ENCODE assay signal across 20 mouse cellular contexts in the genomic region with DNA sequence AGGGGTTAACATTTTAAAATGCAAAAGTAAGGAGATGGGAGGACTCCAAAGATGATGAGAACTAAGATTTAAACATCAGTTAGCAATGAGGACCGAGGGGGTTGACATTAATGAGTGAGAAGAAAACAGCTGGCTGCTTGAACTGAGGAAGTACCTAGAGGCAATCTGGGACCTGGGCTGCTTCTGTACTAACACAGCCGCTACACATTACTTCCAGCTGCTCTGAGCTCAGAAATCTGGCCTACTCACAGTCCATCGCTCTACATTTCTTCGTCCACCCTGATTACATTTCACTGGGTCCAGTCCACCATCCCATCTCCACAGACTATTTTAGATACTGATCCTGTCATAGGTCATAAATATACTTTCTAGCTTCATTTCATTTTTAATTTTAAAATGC. TPM values are rescaled to one million over a fixed set of nuclear protein-coding genes. Genes with fewer than 3 reads are reported as not detected.
DNase-seq lines count a peak whose midpoint lies in the region; ATAC-seq and TF ChIP-seq lines count a peak whose summit lies in the region.
"Had no signal": no experiment of that assay in that cellular context is flagged by ENCODE, and none has a peak within 500 bp of the region (broad histone marks: within the 10 kb centered on the region; RNA-seq: fewer than 3 reads in every experiment).

No protein-coding gene starts in this region.

- no peak overlapping the region for H3K27ac ChIP-seq in limb, embryonic 14.5 days (replicated peaks; ENCODE audit: low read depth, low read length)
- no peak overlapping the region for H3K27ac ChIP-seq in limb, embryonic 10.5 days
- H3K27ac ChIP-seq: embryonic facial prominence, embryonic 10.5 days; forebrain, embryonic 13.5 days; hindbrain, embryonic 12.5 days had no signal

- intact Hi-C loops in gastrocnemius, postnatal 36 days (cut with DNase I) = no loop called here

- no peak overlapping the region for H3K4me3 ChIP-seq in limb, embryonic 14.5 days (replicated peaks; ENCODE audit: low read length)
- H3K4me3 ChIP-seq in limb, embryonic 10.5 days = no peak overlapping the region
- H3K4me3 ChIP-seq: embryonic facial prominence, embryonic 10.5 days; forebrain, embryonic 13.5 days; hindbrain, embryonic 12.5 days had no signal

- H3K27me3 ChIP-seq in limb, embryonic 14.5 days (ENCODE audit: control insufficient read depth, insufficient read depth, low read length) = no peaks in the 10 kb centered on the region
- H3K27me3 ChIP-seq in limb, embryonic 10.5 days (ENCODE audit: low read depth, poor library complexity, severe bottlenecking) = no peaks in the 10 kb centered on the region
- H3K27me3 ChIP-seq: forebrain, embryonic 13.5 days; hindbrain, embryonic 12.5 days; Patski had no signal

- 52% methylated on average over 4 of the region's 4 CpGs for WGBS in limb, embryonic 14.5 days
- WGBS in limb, embryonic 10.5 days = 91% methylated on average over 4 of the region's 4 CpGs

- H3K4me1 ChIP-seq in limb, embryonic 14.5 days (ENCODE audit: control insufficient read depth, insufficient read depth, low read length) = no peaks in the 10 kb centered on the region
- no peaks in the 10 kb centered on the region for H3K4me1 ChIP-seq in limb, embryonic 10.5 days
- H3K4me1 ChIP-seq: embryonic facial prominence, embryonic 10.5 days; forebrain, embryonic 13.5 days; hindbrain, embryonic 12.5 days had no signal

- peak; percentile 45 for DNase-seq in gastrocnemius, adult 18-20 months (ENCODE audit: low spot score)
- DNase-seq in gastrocnemius, postnatal 36 days = no peak
- DNase-seq in limb, embryonic 14.5 days (ENCODE audit: low spot score) = peak; percentile 9
- DNase-seq in limb, embryonic 10.5 days (ENCODE audit: low spot score) = no peak
- DNase-seq in A20 (ENCODE audit: low read depth, low spot score) = peak; percentile 74
- DNase-seq in retina, postnatal 1 day = peak; percentile 44
- DNase-seq in urinary bladder, postnatal 14 days (ENCODE audit: low spot score) = no peak
- DNase-seq in heart, adult 8-10 months (ENCODE audit: low spot score) = no peak
- DNase-seq: adrenal gland, postnatal 14 days; cerebellum, adult 18-20 months; cerebellum, adult 9-11 months; cerebellum, postnatal 36 days; heart, postnatal 10 days; heart, postnatal 4 days had no signal

- 0 out of 2 replicates have a peak, but pooled peaks cover 8% of the 10 kb centered on the region for H3K36me3 ChIP-seq in limb, embryonic 14.5 days (ENCODE audit: control insufficient read depth, insufficient read depth, low read length)
- peaks cover 7% of the 10 kb centered on the region for H3K36me3 ChIP-seq in limb, embryonic 10.5 days
- H3K36me3 ChIP-seq: hindbrain, embryonic 12.5 days had no signal

- TF ChIP-seq POLR2A in limb, embryonic 14.5 days (IDR thresholded peaks at IDR 0.05; ENCODE audit: borderline replicate concordance, extremely low read depth, insufficient read depth, insufficient read length) = no peak

- H3K9me3 ChIP-seq in limb, embryonic 14.5 days (ENCODE audit: control insufficient read depth, low read length) = no peaks in the 10 kb centered on the region
- H3K9me3 ChIP-seq in limb, embryonic 10.5 days (replicated peaks) = no peaks in the 10 kb centered on the region
- H3K9me3 ChIP-seq: embryonic facial prominence, embryonic 10.5 days; forebrain, embryonic 13.5 days; hindbrain, embryonic 12.5 days had no signal

- no peak for ATAC-seq in limb, embryonic 14.5 days (ENCODE audit: low FRiP score, low read depth)
- ATAC-seq: forebrain, embryonic 13.5 days; hindbrain, embryonic 16.5 days; inflammation-experienced regulatory T-cells, adult 6 months; Patski had no signal

- no peak overlapping the region for H3K4me2 ChIP-seq in limb, embryonic 14.5 days (replicated peaks; ENCODE audit: low read depth, low read length, severe bottlenecking)
- H3K4me2 ChIP-seq: forebrain, embryonic 13.5 days; hindbrain, embryonic 12.5 days had no signal

- H3K9ac ChIP-seq in limb, embryonic 14.5 days (ENCODE audit: low read depth, low read length, severe bottlenecking) = no peak overlapping the region
- H3K9ac ChIP-seq: forebrain, embryonic 13.5 days; hindbrain, embryonic 12.5 days had no signal

RNA-seq across cellular contexts. Expression of a gene that starts 17.0 kb away (rescaled TPM):
- total RNA-seq in gastrocnemius, adult 18-20 months (2021) = 1 to 10 TPM; 8.0 to 8.9 TPM
- 1 to 10 TPM; 6.8 to 7.6 TPM for total RNA-seq in gastrocnemius, postnatal 36 days (2021)
- 14.6 and 17.7 TPM in 2 replicates for polyA plus RNA-seq in limb, embryonic 14.5 days (2012; rRNA removed)
- 19.5 and 21.5 TPM in 2 replicates for polyA plus RNA-seq in limb, embryonic 14.5 days (2014; fragmentation: Nextera tagmentation; extraction: Ambion mirVana)
- 24.8 and 29.3 TPM in 2 replicates for polyA plus RNA-seq in limb, embryonic 10.5 days (2016; fragmentation: Nextera tagmentation; extraction: Ambion mirVana)
- total RNA-seq in heart, adult 8-10 months (2022) = 1 to 10 TPM; 9.0 to 9.7 (median 9.5) TPM

Comparison
In these comparisons a context has a peak if more than half of its experiments do, and no peak if none do; other contexts are left out.
1. DNase-seq: peak in gastrocnemius, adult 18-20 months (single experiment), limb, embryonic 14.5 days (single experiment), A20 (single experiment) and retina, postnatal 1 day (single experiment); none in gastrocnemius, postnatal 36 days (0 of 2), limb, embryonic 10.5 days (single experiment), urinary bladder, postnatal 14 days (single experiment) and heart, adult 8-10 months (single experiment).